ENCODE assay signal across 23 mouse cellular contexts in the genomic region with DNA sequence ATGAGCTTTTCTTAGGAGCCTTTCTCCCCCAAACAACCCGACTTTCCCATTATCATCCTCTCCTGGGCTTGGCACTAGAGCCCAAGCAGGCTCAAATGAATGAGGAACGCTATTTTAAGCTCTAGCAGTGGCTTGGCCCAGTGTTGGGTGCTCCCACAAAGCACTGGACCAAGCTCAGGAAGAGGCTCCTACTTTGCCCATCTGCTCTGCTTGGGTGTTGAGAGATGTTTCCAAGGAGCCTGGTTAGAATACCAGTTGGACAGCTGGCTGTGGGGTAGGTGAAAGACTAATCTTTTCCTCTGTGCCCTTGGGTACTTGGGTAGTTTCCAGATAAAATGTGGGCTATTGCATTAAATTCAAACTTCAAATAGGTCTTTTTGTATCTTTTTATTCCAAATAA. TPM values are rescaled to one million over a fixed set of nuclear protein-coding genes. Genes with fewer than 3 reads are reported as not detected.
A peak's percentile ranks its signal among the peaks of the same experiment; 100 is the strongest.
DNase-seq lines count a peak whose midpoint lies in the region; ATAC-seq lines count a peak whose summit lies in the region.
"Had no signal": no experiment of that assay in that cellular context is flagged by ENCODE, and none has a peak within 500 bp of the region (broad histone marks: within the 10 kb centered on the region; RNA-seq: fewer than 3 reads in every experiment).

No protein-coding gene starts in this region.

- no peak overlapping the region for H3K4me3 ChIP-seq in liver, embryonic 16.5 days (ENCODE audit: low read depth, low read length)
- H3K4me3 ChIP-seq in intestine, embryonic 15.5 days (replicated peaks): peak overlapping the region; percentile 52
- H3K4me3 ChIP-seq in stomach, embryonic 16.5 days (replicated peaks; ENCODE audit: low read length): peak overlapping the region; percentile 58
- H3K4me3 ChIP-seq: hindbrain, embryonic 13.5 days; midbrain, embryonic 12.5 days; neural tube, embryonic 15.5 days had no signal

- peaks cover 6% of the 10 kb centered on the region for H3K4me1 ChIP-seq in liver, embryonic 16.5 days (ENCODE audit: control insufficient read depth, low read depth, low read length)
- peaks cover 12% of the 10 kb centered on the region; the same call in 1 of the 2 replicates for H3K4me1 ChIP-seq in intestine, embryonic 15.5 days (replicated peaks)
- peaks cover 11% of the 10 kb centered on the region for H3K4me1 ChIP-seq in stomach, embryonic 16.5 days (ENCODE audit: control insufficient read depth, insufficient read depth, low read length)

- H3K9ac ChIP-seq in liver, embryonic 16.5 days (ENCODE audit: low read depth, low read length): no peak overlapping the region
- H3K9ac ChIP-seq in intestine, embryonic 15.5 days: no peak overlapping the region
- peak overlapping the region; percentile 77 for H3K9ac ChIP-seq in stomach, embryonic 16.5 days (ENCODE audit: low read length)
- H3K9ac ChIP-seq: heart, embryonic 15.5 days; hindbrain, embryonic 13.5 days; midbrain, embryonic 12.5 days; neural tube, embryonic 15.5 days had no signal

- H3K4me2 ChIP-seq in liver, embryonic 16.5 days (ENCODE audit: low read depth, low read length): peak overlapping the region; percentile 57; the same call in 1 of the 2 replicates
- peak overlapping the region; percentile 83 for H3K4me2 ChIP-seq in intestine, embryonic 15.5 days (replicated peaks)
- peak overlapping the region; percentile 70 for H3K4me2 ChIP-seq in stomach, embryonic 16.5 days (ENCODE audit: low read depth, low read length)
- H3K4me2 ChIP-seq: hindbrain, embryonic 13.5 days; midbrain, embryonic 12.5 days had no signal

- peaks cover 25% of the 10 kb centered on the region for H3K27me3 ChIP-seq in liver, embryonic 16.5 days (ENCODE audit: control insufficient read depth, insufficient read depth, low read depth, low read length)
- H3K27me3 ChIP-seq in intestine, embryonic 15.5 days (replicated peaks): peaks cover 19% of the 10 kb centered on the region
- peaks cover 7% of the 10 kb centered on the region; the same call in 1 of the 2 replicates for H3K27me3 ChIP-seq in stomach, embryonic 16.5 days (ENCODE audit: control insufficient read depth, insufficient read depth, low read length)

- no peak overlapping the region for H3K27ac ChIP-seq in liver, embryonic 16.5 days (ENCODE audit: low read length)
- H3K27ac ChIP-seq in intestine, embryonic 15.5 days: no peak overlapping the region
- H3K27ac ChIP-seq in stomach, embryonic 16.5 days (ENCODE audit: low read length): peak overlapping the region; percentile 68
- H3K27ac ChIP-seq: heart, embryonic 15.5 days; hindbrain, embryonic 13.5 days; midbrain, embryonic 12.5 days; neural tube, embryonic 15.5 days had no signal

- 49% methylated on average over 2 of the region's 2 CpGs for WGBS in liver, embryonic 16.5 days (ENCODE audit: insufficient replicate concordance)
- 60% methylated on average over 2 of the region's 2 CpGs for WGBS in intestine, embryonic 15.5 days
- WGBS in stomach, embryonic 16.5 days: 50% methylated on average over 2 of the region's 2 CpGs

- DNase-seq in frontal cortex, adult 2 months (ENCODE audit: extremely low spot score in 1 of 2, low spot score in 1 of 2): peak; percentile 32 to 61
- no peak for DNase-seq in frontal cortex, postnatal 25 days (ENCODE audit: low spot score in 2 of 2)
- no peak for DNase-seq in liver
- no peak for DNase-seq in lung, postnatal 25 days (ENCODE audit: low spot score)
- no peak for DNase-seq in adrenal gland, postnatal 4 days (ENCODE audit: low spot score in 2 of 2)
- DNase-seq: adrenal gland, postnatal 14 days; cerebellum, adult 11-12 months; cerebellum, postnatal 10 days; gastrocnemius, postnatal 25 days; heart, postnatal 36 days; lung, adult 2 months; lung, postnatal 14 days; thymus, adult 18-20 months; thymus, postnatal 36 days had no signal

- no peaks in the 10 kb centered on the region for H3K36me3 ChIP-seq in liver, embryonic 16.5 days (ENCODE audit: control insufficient read depth, insufficient read depth)
- H3K36me3 ChIP-seq in intestine, embryonic 15.5 days: no peaks in the 10 kb centered on the region
- no peaks in the 10 kb centered on the region for H3K36me3 ChIP-seq in stomach, embryonic 16.5 days (ENCODE audit: control insufficient read depth, insufficient read depth, low read length)
- H3K36me3 ChIP-seq: heart, embryonic 15.5 days; hindbrain, embryonic 13.5 days; midbrain, embryonic 12.5 days; neural tube, embryonic 15.5 days had no signal

- no peaks in the 10 kb centered on the region for H3K9me3 ChIP-seq in liver, embryonic 16.5 days (replicated peaks; ENCODE audit: control insufficient read depth, low read length)
- no peaks in the 10 kb centered on the region for H3K9me3 ChIP-seq in intestine, embryonic 15.5 days
- no peaks in the 10 kb centered on the region for H3K9me3 ChIP-seq in stomach, embryonic 16.5 days (replicated peaks; ENCODE audit: control insufficient read depth, low read length)
- H3K9me3 ChIP-seq: heart, embryonic 15.5 days; hindbrain, embryonic 13.5 days; midbrain, embryonic 12.5 days; neural tube, embryonic 15.5 days had no signal

- ATAC-seq in liver, embryonic 16.5 days (ENCODE audit: low read depth): no peak
- ATAC-seq in intestine, embryonic 15.5 days: no peak
- no peak for ATAC-seq in stomach, embryonic 16.5 days (ENCODE audit: insufficient read depth, low FRiP score)
- ATAC-seq: CD4-positive, CD25-positive, alpha-beta regulatory T cell, adult 4 months; forebrain, embryonic 14.5 days had no signal

RNA-seq across cellular contexts. Expression of gene Fam83f, which starts 1.2 kb away (rescaled TPM):
- 0.68 and 0.86 TPM in 2 replicates for polyA plus RNA-seq in frontal cortex, adult 2 months (2012; rRNA removed)
- 4.5 and 6.0 TPM in 2 replicates for polyA plus RNA-seq in liver, embryonic 16.5 days (2015; fragmentation: Nextera tagmentation; extraction: Ambion mirVana)
- 19.2 and 20.2 TPM in 2 replicates for polyA plus RNA-seq in intestine, embryonic 15.5 days (2015; fragmentation: Nextera tagmentation; extraction: Ambion mirVana)
- 22.0 and 22.4 TPM in 2 replicates for polyA plus RNA-seq in stomach, embryonic 16.5 days (2015; fragmentation: Nextera tagmentation; extraction: Ambion mirVana)
- 1 to 10 TPM; 1.2 to 1.7 TPM for total RNA-seq in adrenal gland, postnatal 4 days (2021)
- polyA plus RNA-seq: forebrain, embryonic 14.5 days had no signal

RNA-seq across cellular contexts. Expression of gene Tnrc6b, which starts 38.3 kb away (rescaled TPM):
- 21.4 and 43.0 TPM in 2 replicates for polyA plus RNA-seq in frontal cortex, adult 2 months (2012; rRNA removed)
- 19.7 and 22.1 TPM in 2 replicates for polyA plus RNA-seq in liver, embryonic 16.5 days (2015; fragmentation: Nextera tagmentation; extraction: Ambion mirVana)
- polyA plus RNA-seq in intestine, embryonic 15.5 days (2015; fragmentation: Nextera tagmentation; extraction: Ambion mirVana): 19.8 and 20.7 TPM in 2 replicates
- polyA plus RNA-seq in stomach, embryonic 16.5 days (2015; fragmentation: Nextera tagmentation; extraction: Ambion mirVana): 28.3 and 29.9 TPM in 2 replicates
- total RNA-seq in adrenal gland, postnatal 4 days (2021): 10 to 100 TPM; 74.2 to 74.3 TPM

Comparison
In these comparisons a context has a peak if more than half of its experiments do, and no peak if none do; other contexts are left out.
1. DNase-seq: peak in frontal cortex, adult 2 months (2 of 2); none in frontal cortex, postnatal 25 days (0 of 2), liver (single experiment), lung, postnatal 25 days (single experiment) and adrenal gland, postnatal 4 days (0 of 2).
2. Peak in every context shown above with its lines, with median percentiles within 50 percentile points of each other: H3K4me2 ChIP-seq.